Mouse (Mus musculus) embryonic facial prominence, embryonic 12.5 days (tissue): ENCODE data around the gene Mst1. TPM values are rescaled to one million over a fixed set of nuclear protein-coding genes. Genes with fewer than 3 reads are reported as not detected.

Experiments
- ATAC-seq: fragments of 200-750 bp; cut with Nextera tagmentation; 2 replicates; pipeline ENCODE4 v1.8.0; 2017; ENCODE audit not compliant: insufficient number of reproducible peaks, insufficient read depth, low FRiP score, low TSS enrichment
- H3K27ac ChIP-seq: fragments of 300-500 bp; sonication (generic); 2 replicates; pipeline ENCODE4 v1.5.1; 2016; ENCODE audit warnings: mild to moderate bottlenecking
- H3K27me3 ChIP-seq: fragments of 300-500 bp; sonication (generic); 2 replicates; pipeline ENCODE4 v1.6.1; 2016; ENCODE audit warnings: mild to moderate bottlenecking, moderate library complexity
- H3K36me3 ChIP-seq: fragments of 300-500 bp; sonication (generic); 2 replicates; pipeline ENCODE4 v1.6.1; 2016; ENCODE audit warnings: mild to moderate bottlenecking
- H3K4me1 ChIP-seq: fragments of 300-500 bp; sonication (generic); 2 replicates; pipeline ENCODE4 v1.6.1; 2016
- H3K4me2 ChIP-seq: fragments of 300-500 bp; sonication (generic); replicated peaks from 2 replicates; pipeline ENCODE4 v1.6.1; 2016; ENCODE audit warnings: mild to moderate bottlenecking, moderate library complexity
- H3K4me3 ChIP-seq: fragments of 300-500 bp; sonication (generic); 2 replicates; pipeline ENCODE4 v1.5.1; 2016; ENCODE audit warnings: mild to moderate bottlenecking
- H3K9ac ChIP-seq: fragments of 300-500 bp; sonication (generic); 2 replicates; pipeline ENCODE4 v1.6.1; 2016; ENCODE audit warnings: mild to moderate bottlenecking, moderate library complexity
- H3K9me3 ChIP-seq: fragments of 300-500 bp; sonication (generic); 2 replicates; pipeline ENCODE4 v1.6.1; 2016; ENCODE audit warnings: mild to moderate bottlenecking, moderate library complexity
- WGBS: fragments of 180-500 bp; shearing (Covaris S2); methylation state at CpG from one replicate; pipeline ENCODE4 v1.1.7; 2016; 5-methylcytosine and 5-hydroxymethylcytosine counted together
- polyA plus RNA-seq: library from polyadenylated mRNA; unstranded; fragments of >200 nt; fragmentation: Nextera tagmentation; extraction: Ambion mirVana; gene quantifications from 2 replicates; pipeline ENCODE4 v1.2.1, GENCODE M21; 2016

Mst1 gene
- 0.29 and 0.31 TPM in 2 replicates for polyA plus RNA-seq

GRCm38 (mm10) chr9:108080168-108080567, at the start of gene Mst1:
Gene Mst1 (plus strand): TSS chr9:108080436.
- Histone ChIP-seq H3K4me3 (peak within 1 kb of the TSS; percentile 71), H3K27ac (no peak within 1 kb of the TSS), H3K36me3 (peaks cover 13% of the 10 kb centered on the region), H3K9ac (peak within 1 kb of the TSS; percentile 84), H3K4me1 (peaks cover 16% of the 10 kb centered on the region), H3K27me3 (peaks cover 46% of the 10 kb centered on the region), H3K4me2 (peak within 1 kb of the TSS; percentile 90), H3K9me3 (no peaks in the 10 kb centered on the region)
- 70% methylated on average over 5 of the region's 5 CpGs for WGBS
- ATAC-seq, result no peak

- H3K4me2 ChIP-seq, result no peak overlapping the region
- H3K27ac ChIP-seq, result no peak overlapping the region
- peaks cover 70% of the 10 kb centered on the region for H3K36me3 ChIP-seq
- no peak for ATAC-seq
- H3K9ac ChIP-seq, result no peak overlapping the region
- 88% methylated on average over 5 of the region's 5 CpGs for WGBS
- no peaks in the 10 kb centered on the region for H3K4me1 ChIP-seq
- no peak overlapping the region for H3K4me3 ChIP-seq
- no peaks in the 10 kb centered on the region for H3K9me3 ChIP-seq
- H3K27me3 ChIP-seq, result no peaks in the 10 kb centered on the region
Measured at GRCm38 (mm10) chr9:108032126-108032525, 48.1 kb upstream of the Mst1 start.

- Histone ChIP-seq H3K36me3 (peaks cover 62% of the 10 kb centered on the region), H3K4me1 (no peaks in the 10 kb centered on the region), H3K4me3 (no peak overlapping the region), H3K4me2 (no peak overlapping the region), H3K27me3 (no peaks in the 10 kb centered on the region), H3K9ac (no peak overlapping the region), H3K9me3 (no peaks in the 10 kb centered on the region), H3K27ac (no peak overlapping the region)
- 92% methylated on average over 2 of the region's 2 CpGs for WGBS
- ATAC-seq, result no peak
Measured at GRCm38 (mm10) chr9:108035331-108036156, 44.7 kb upstream of the Mst1 start.

- H3K27ac ChIP-seq, result no peak overlapping the region
- no peak overlapping the region for H3K4me3 ChIP-seq
- H3K4me2 ChIP-seq, result no peak overlapping the region
- H3K4me1 ChIP-seq, result peaks cover 14% of the 10 kb centered on the region
- H3K36me3 ChIP-seq, result peaks cover 66% of the 10 kb centered on the region
- no peaks in the 10 kb centered on the region for H3K27me3 ChIP-seq
- H3K9ac ChIP-seq, result no peak overlapping the region
- WGBS, result 96% methylated on average over 8 of the region's 8 CpGs
- no peaks in the 10 kb centered on the region for H3K9me3 ChIP-seq
- no peak for ATAC-seq
Measured at GRCm38 (mm10) chr9:108044751-108045492, 35.3 kb upstream of the Mst1 start.

- H3K4me3 ChIP-seq, result no peak overlapping the region
- WGBS, result 89% methylated on average over 4 of the region's 4 CpGs
Measured at GRCm38 (mm10) chr9:108046582-108046981, 33.7 kb upstream of the Mst1 start.

GRCm38 (mm10) chr9:108047601-108048565, 32.4 kb upstream of the Mst1 start:
- Histone ChIP-seq H3K9me3 (no peaks in the 10 kb centered on the region), H3K4me3 (peak overlapping the region; percentile 75), H3K27me3 (no peaks in the 10 kb centered on the region), H3K4me1 (peaks cover 24% of the 10 kb centered on the region), H3K36me3 (peaks cover 60% of the 10 kb centered on the region), H3K4me2 (peak overlapping the region; percentile 86), H3K27ac (0 out of 2 replicates have a peak overlapping the region, but pooled peaks have one; percentile 14), H3K9ac (0 out of 2 replicates have a peak overlapping the region, but pooled peaks have one; percentile 70)
- WGBS, result 55% methylated on average over 17 of the region's 17 CpGs
- no peak for ATAC-seq

More at GRCm38 (mm10) chr9:108046582-108046981, 33.7 kb upstream of the Mst1 start:
- Histone ChIP-seq H3K4me2 (no peak overlapping the region), H3K9me3 (no peaks in the 10 kb centered on the region), H3K27ac (no peak overlapping the region), H3K9ac (no peak overlapping the region), H3K27me3 (no peaks in the 10 kb centered on the region), H3K36me3 (peaks cover 65% of the 10 kb centered on the region), H3K4me1 (peaks cover 20% of the 10 kb centered on the region)
- ATAC-seq, result no peak

GRCm38 (mm10) chr9:108048566-108048955, 31.7 kb upstream of the Mst1 start:
- peaks cover 30% of the 10 kb centered on the region for H3K4me1 ChIP-seq
- 2% methylated on average over 18 of the region's 19 CpGs for WGBS
- 0 out of 2 replicates have a peak overlapping the region, but pooled peaks have one; percentile 14 for H3K27ac ChIP-seq
- no peaks in the 10 kb centered on the region for H3K9me3 ChIP-seq
- H3K4me3 ChIP-seq, result peak overlapping the region; percentile 75
- peaks cover 53% of the 10 kb centered on the region for H3K36me3 ChIP-seq
- H3K9ac ChIP-seq, result peak overlapping the region; percentile 70; the same call in 1 of the 2 replicates
- H3K27me3 ChIP-seq, result no peaks in the 10 kb centered on the region
- peak; percentile 8 for ATAC-seq
- peak overlapping the region; percentile 86 for H3K4me2 ChIP-seq

- H3K9me3 ChIP-seq, result no peaks in the 10 kb centered on the region
- H3K36me3 ChIP-seq, result peaks cover 56% of the 10 kb centered on the region
- peak within 1 kb of the TSS; percentile 75 for H3K4me3 ChIP-seq
- WGBS, result under 1% methylated on average over 38 of the region's 39 CpGs
- H3K4me2 ChIP-seq, result peak within 1 kb of the TSS; percentile 86
- peak; percentile 87 for ATAC-seq
- no peaks in the 10 kb centered on the region for H3K27me3 ChIP-seq
- H3K9ac ChIP-seq, result peak within 1 kb of the TSS; percentile 70
- peak within 1 kb of the TSS; percentile 50; the same call in 1 of the 2 replicates for H3K27ac ChIP-seq
- peaks cover 30% of the 10 kb centered on the region for H3K4me1 ChIP-seq
Measured at GRCm38 (mm10) chr9:108049016-108049455, 31.2 kb upstream of the Mst1 start, which contains the start of gene Gmppb. Gene Gmppb (plus strand): TSS chr9:108049242.

GRCm38 (mm10) chr9:108049561-108050251, 30.5 kb upstream of the Mst1 start:
- H3K4me1 ChIP-seq, result peaks cover 30% of the 10 kb centered on the region
- H3K4me2 ChIP-seq, result peak overlapping the region; percentile 86
- 0 out of 2 replicates have a peak overlapping the region, but pooled peaks have one; percentile 50 for H3K27ac ChIP-seq
- no peaks in the 10 kb centered on the region for H3K9me3 ChIP-seq
- H3K9ac ChIP-seq, result peak overlapping the region; percentile 70
- peaks cover 60% of the 10 kb centered on the region for H3K36me3 ChIP-seq
- ATAC-seq, result no peak
- no peaks in the 10 kb centered on the region for H3K27me3 ChIP-seq
- H3K4me3 ChIP-seq, result peak overlapping the region; percentile 75
- 41% methylated on average over 15 of the region's 15 CpGs for WGBS

- Histone ChIP-seq H3K4me1 (peaks cover 30% of the 10 kb centered on the region), H3K4me3 (no peak overlapping the region)
- no peak for ATAC-seq
Measured at GRCm38 (mm10) chr9:108051184-108051930, 28.9 kb upstream of the Mst1 start.

More at GRCm38 (mm10) chr9:108051184-108051930, 28.9 kb upstream of the Mst1 start:
- 92% methylated on average over 15 of the region's 15 CpGs for WGBS
- Histone ChIP-seq H3K9ac (no peak overlapping the region), H3K27me3 (no peaks in the 10 kb centered on the region), H3K27ac (no peak overlapping the region), H3K9me3 (no peaks in the 10 kb centered on the region), H3K4me2 (no peak overlapping the region), H3K36me3 (peaks cover 59% of the 10 kb centered on the region)
